Mouse (Mus musculus): ENCODE measurements around the gene Ifna1. TPM values are rescaled to one million over a fixed set of nuclear protein-coding genes. Genes with fewer than 3 reads are reported as not detected.

The Ifna1 gene
- polyA plus RNA-seq (2012; rRNA removed) = not detected in 2 replicates

DNA sequence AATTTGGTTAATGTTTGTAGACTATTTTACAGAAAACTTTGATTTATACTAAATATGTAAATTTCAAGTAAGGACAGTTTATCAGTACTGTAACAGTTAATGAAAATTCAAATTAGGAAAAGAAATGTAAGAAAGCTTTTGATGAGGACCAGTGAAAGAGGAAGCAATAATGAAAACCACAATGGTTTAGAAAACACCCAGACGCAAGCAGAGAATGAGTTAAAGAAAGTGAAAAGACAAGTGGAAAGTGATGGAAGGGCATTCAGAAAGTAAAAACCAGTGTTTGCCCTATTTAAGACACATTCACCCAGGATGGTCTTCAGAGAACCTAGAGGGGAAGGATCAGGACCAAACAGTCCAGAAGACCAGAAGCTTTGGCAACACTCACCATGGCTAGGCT is at the start of gene Ifna1:
Gene Ifna1, plus strand, starts transcription at position 390 of the 400 bp plus-strand sequence.

DNA sequence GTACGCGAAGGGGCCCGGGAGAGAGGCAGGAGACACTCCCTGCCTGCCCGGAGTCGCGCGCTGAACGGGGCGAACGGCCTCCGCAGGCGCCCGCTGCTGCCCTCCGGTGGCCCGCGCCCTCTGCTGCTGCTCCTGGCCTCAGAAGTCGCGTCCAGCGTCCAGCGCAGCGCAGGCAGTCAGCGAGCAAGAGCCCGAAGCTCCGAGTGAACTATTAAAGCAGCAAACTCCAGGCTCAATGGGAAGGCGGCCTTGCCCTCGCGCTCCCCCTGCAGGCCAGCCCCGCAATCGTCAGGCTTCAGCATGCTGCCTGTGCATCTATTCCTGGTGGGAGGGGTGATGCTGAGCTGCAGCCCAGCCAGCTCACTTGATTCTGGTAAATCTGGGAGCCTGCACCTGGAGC is 46.9 kb upstream of the Ifna1 start, which contains the start of gene Gm13287:
Gene Gm13287, plus strand, starts transcription at position 301 of the 400 bp plus-strand sequence.

DNA sequence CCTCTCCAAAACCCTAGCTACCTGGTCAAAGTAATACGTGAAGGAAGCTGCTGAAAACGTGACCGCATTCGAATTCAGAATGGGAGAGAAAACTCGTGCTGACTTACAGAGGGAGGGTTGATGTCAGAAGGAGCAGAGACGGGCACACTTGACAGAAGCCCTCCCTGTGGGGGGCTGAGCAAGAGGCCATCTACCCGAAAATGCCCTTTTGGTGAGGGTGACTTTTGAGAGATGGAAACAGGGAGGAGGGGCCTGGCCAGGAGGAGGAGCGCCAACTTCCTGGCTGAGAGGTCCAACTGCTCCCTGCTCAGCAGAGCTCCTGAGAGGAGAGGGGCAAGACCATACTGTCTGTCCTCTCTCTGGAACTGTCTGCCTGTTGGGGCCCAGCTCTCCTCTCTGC is 44.7 kb upstream of the Ifna1 start, which contains the start of gene Gm13288:
Gene Gm13288, plus strand, starts transcription at position 301 of the 400 bp plus-strand sequence.

DNA sequence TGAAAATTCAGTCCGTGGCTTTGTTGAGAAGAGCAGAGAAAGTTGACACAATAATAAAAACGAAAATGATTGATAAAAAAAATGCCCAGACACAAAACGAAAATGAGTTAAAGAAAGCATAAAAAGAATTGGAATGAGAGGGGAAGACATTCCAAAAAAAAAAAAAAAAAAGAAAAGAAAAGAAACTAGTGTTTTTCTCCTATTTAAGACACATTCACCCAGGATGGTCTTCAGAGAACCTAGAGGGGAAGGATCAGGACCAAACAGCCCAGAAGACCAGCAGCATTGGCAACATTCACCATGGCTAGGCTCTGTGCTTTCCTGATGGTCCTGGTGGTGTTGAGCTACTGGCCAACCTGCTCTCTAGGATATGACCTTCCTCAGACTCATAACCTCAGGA is 34.0 kb upstream of the Ifna1 start, which contains the start of gene Ifna7:
Gene Ifna7, plus strand, starts transcription at position 301 of the 400 bp plus-strand sequence.

DNA sequence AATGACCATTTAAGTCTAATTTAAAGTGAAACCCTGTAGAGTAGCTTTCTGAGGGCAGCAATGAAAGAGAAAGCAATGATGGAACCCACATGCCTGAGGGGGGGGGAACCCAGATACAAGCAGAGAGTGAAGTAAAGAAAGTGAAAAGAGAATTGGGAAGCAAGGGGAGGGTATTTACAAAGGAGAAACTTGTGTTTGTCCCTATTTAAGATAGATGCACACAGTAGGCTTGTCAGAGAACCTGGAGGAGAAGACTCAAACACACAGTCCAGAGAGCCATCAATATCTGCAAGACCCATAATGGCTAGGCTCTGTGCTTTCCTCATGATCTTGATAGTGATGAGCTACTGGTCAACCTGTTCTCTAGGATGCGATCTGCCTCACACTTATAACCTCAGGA is 30.2 kb upstream of the Ifna1 start, which contains the start of gene Ifna11:
Gene Ifna11, plus strand, starts transcription at position 301 of the 400 bp plus-strand sequence.

DNA sequence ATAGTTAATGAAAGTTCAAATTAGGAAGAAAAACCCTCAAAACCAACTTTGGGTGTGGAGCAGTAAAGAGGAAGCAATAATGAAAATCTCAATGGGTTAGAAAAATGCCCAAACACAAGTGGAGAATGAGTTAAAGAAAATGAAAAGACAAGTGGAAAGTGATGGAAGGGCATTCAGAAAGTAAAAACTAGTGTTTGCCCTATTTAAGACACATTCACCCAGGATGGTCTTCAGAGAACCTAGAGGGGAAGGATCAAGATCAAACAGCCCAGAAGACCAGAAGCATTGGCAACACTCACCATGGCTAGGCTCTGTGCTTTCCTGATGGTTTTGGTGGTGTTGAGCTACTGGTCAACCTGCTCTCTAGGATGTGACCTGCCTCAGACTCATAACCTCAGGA is 22.8 kb upstream of the Ifna1 start, which contains the start of gene Ifna6:
Gene Ifna6, plus strand, starts transcription at position 301 of the 400 bp plus-strand sequence.

DNA sequence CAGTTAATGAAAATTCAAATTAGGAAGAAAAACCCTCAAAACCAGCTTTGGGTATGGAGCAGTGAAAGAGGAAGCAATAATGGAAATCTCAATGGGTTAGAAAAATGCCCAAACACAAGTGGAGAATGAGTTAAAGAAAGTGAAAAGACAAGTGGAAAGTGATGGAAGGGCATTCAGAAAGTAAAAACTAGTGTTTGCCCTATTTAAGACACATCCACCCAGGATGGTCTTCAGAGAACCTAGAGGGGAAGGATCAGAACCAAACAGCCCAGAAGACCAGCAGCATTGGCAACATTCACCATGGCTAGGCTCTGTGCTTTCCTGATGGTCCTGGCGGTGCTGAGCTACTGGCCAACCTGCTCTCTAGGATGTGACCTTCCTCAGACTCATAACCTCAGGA is 14.7 kb upstream of the Ifna1 start, which contains the start of gene Ifna5:
Gene Ifna5, plus strand, starts transcription at position 301 of the 400 bp plus-strand sequence.

DNA sequence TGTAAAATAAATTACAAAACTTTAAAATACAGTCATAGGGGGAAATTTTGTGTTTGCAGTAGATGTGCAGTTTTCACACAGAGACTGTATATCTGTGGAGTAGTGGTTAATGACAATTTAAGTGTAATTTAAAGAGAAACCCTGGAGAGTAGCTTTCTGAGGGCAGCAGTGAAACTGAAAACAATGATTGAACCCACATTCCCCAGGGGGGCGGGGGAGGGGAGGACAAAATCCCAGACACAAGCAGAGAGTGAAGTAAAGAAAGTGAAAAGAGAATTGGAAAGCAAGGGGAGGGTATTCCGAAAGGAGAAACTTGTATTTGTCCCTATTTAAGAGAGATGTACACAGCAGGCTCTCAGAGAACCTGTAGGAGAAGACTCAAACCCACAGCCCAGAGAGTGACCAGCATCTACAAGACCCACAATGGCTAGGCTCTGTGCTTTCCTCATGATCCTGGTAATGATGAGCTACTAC is 8.4 kb upstream of the Ifna1 start, which contains the start of gene Ifna4:
Gene Ifna4, plus strand, starts transcription at position 424 of the 474 bp plus-strand sequence.

DNA sequence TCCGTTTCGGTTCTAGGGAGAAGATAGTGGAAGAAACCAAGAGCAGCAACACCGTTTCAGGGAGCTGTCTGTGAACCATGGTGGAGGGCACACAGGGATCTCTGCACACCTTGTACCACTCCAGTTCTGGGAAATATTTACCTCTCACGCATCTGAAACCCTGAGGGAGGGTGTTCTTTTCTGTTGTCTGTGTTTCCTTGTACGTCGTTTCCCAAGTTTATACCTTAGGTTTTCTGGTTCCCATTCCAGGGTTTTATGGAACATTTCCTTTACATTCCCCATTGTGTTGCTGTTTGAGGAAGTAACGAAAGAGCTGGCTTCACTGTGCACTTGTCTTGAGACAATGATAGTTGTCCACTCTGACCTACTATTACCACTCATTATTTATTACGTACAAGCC is 30.2 kb downstream of the Ifna1 start, which contains the start of gene Ifne:
Gene Ifne, minus strand, starts transcription at position 101 of the 400 bp plus-strand sequence.

Other genes starting within 250 kb of the Ifna1 start
- gene Ifna12, start 246.7 kb upstream of the Ifna1 start, polyA plus RNA-seq (2012; rRNA removed) = not detected in 2 replicates
- gene C87499, start 215.7 kb upstream of the Ifna1 start, polyA plus RNA-seq (2012; rRNA removed) = 1.1 and 1.9 TPM in 2 replicates
- not detected in 2 replicates for gene Ifna13, start 205.6 kb upstream of the Ifna1 start, polyA plus RNA-seq (2012; rRNA removed)
- gene Ifna16, start 173.2 kb upstream of the Ifna1 start, polyA plus RNA-seq (2012; rRNA removed) = not detected in 2 replicates
- not detected in 2 replicates for gene Ifna2, start 166.2 kb upstream of the Ifna1 start, polyA plus RNA-seq (2012; rRNA removed)
- gene Ifnab, start 158.7 kb upstream of the Ifna1 start, polyA plus RNA-seq (2012; rRNA removed) = not detected in 2 replicates
- gene Gm26566, start 128.3 kb upstream of the Ifna1 start, polyA plus RNA-seq (2012; rRNA removed) = 0.54 and 0.57 TPM in 2 replicates
- 26.4 and 40.2 TPM in 2 replicates for gene Klhl9, start 127.6 kb upstream of the Ifna1 start, polyA plus RNA-seq (2012; rRNA removed)
- gene Gm13271, start 95.2 kb upstream of the Ifna1 start, polyA plus RNA-seq (2012; rRNA removed) = not detected in 2 replicates
- gene Gm13283, start 90.0 kb upstream of the Ifna1 start, polyA plus RNA-seq (2012; rRNA removed) = not detected in 2 replicates
- gene Gm13290, start 76.3 kb upstream of the Ifna1 start, polyA plus RNA-seq (2012; rRNA removed) = not detected in 2 replicates
- gene Gm13289, start 73.2 kb upstream of the Ifna1 start, polyA plus RNA-seq (2012; rRNA removed) = not detected in 2 replicates
- not detected in 2 replicates for gene Gm13272, start 70.2 kb upstream of the Ifna1 start, polyA plus RNA-seq (2012; rRNA removed)
- gene Ifnz, start 68.0 kb upstream of the Ifna1 start, polyA plus RNA-seq (2012; rRNA removed) = not detected in 2 replicates
- gene Gm13276, start 64.4 kb upstream of the Ifna1 start, polyA plus RNA-seq (2012; rRNA removed) = not detected in 2 replicates
- gene Gm13277, start 61.5 kb upstream of the Ifna1 start, polyA plus RNA-seq (2012; rRNA removed) = not detected in 2 replicates
- gene Gm13278, start 58.5 kb upstream of the Ifna1 start, polyA plus RNA-seq (2012; rRNA removed) = not detected in 2 replicates
- gene Gm13275, start 55.6 kb upstream of the Ifna1 start, polyA plus RNA-seq (2012; rRNA removed) = not detected in 2 replicates
- gene Gm13279, start 52.7 kb upstream of the Ifna1 start, polyA plus RNA-seq (2012; rRNA removed) = not detected in 2 replicates
- gene Gm13285, start 50.4 kb upstream of the Ifna1 start, polyA plus RNA-seq (2012; rRNA removed) = not detected in 2 replicates
- not detected in 2 replicates for gene Gm13287, start 46.8 kb upstream of the Ifna1 start, polyA plus RNA-seq (2012; rRNA removed)
- gene Gm13288, start 44.6 kb upstream of the Ifna1 start, polyA plus RNA-seq (2012; rRNA removed) = 0.06 TPM in 1 of 2 replicates, not detected in the other
- not detected in 2 replicates for gene Ifna7, start 33.9 kb upstream of the Ifna1 start, polyA plus RNA-seq (2012; rRNA removed)
- gene Ifna11, start 30.1 kb upstream of the Ifna1 start, polyA plus RNA-seq (2012; rRNA removed) = not detected in 2 replicates
- gene Ifna6, start 22.7 kb upstream of the Ifna1 start, polyA plus RNA-seq (2012; rRNA removed) = not detected in 2 replicates
- gene Ifna5, start 14.6 kb upstream of the Ifna1 start, polyA plus RNA-seq (2012; rRNA removed) = not detected in 2 replicates
- not detected in 2 replicates for gene Ifna4, start 8.2 kb upstream of the Ifna1 start, polyA plus RNA-seq (2012; rRNA removed)
- 0.33 and 1.0 TPM in 2 replicates for gene Ifne, start 30.1 kb downstream of the Ifna1 start, polyA plus RNA-seq (2012; rRNA removed)